Comparison of ENCODE assay signal across 21 mouse cellular contexts in the genomic region with DNA sequence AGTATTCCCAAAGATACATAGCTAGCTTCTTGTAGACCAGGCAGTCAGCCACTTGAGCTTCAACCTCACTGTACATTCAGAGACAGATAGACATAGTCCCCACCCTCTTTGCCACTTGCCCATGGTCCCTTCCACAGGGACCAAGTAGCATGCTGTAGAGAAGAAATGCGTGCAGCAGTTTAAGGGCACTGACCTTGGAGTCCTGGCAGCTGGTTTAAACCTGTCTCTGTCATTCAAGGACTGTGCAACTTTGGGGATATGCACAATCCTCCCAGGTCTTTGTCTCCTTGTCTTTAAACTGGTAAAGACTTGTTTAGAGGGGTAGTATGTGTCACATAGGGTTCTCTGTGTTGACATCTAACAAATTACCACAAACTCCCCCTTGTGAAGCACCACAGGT.
DNase-seq lines count a peak whose midpoint lies in the region; ATAC-seq lines count a peak whose summit lies in the region.
"Had no signal": no experiment of that assay in that cellular context is flagged by ENCODE, and none has a peak within 500 bp of the region (broad histone marks: within the 10 kb centered on the region; RNA-seq: fewer than 3 reads in every experiment).

No protein-coding gene starts in this region.

- H3K4me2 ChIP-seq in limb, embryonic 15.5 days = no peak overlapping the region
- no peak overlapping the region for H3K4me2 ChIP-seq in stomach, embryonic 16.5 days (ENCODE audit: low read depth, low read length)
- H3K4me2 ChIP-seq: embryonic facial prominence, embryonic 15.5 days; heart, embryonic 12.5 days; hindbrain, embryonic 12.5 days had no signal

- H3K4me3 ChIP-seq in limb, embryonic 15.5 days = no peak overlapping the region
- H3K4me3 ChIP-seq in limb, embryonic 10.5 days = no peak overlapping the region
- H3K4me3 ChIP-seq in stomach, embryonic 16.5 days (replicated peaks; ENCODE audit: low read length) = no peak overlapping the region
- H3K4me3 ChIP-seq: embryonic facial prominence, embryonic 15.5 days; erythroblast, embryonic 14.5 days; forebrain, embryonic 10.5 days; heart, adult 2 months; heart, embryonic 12.5 days; hindbrain, embryonic 12.5 days had no signal

- H3K27ac ChIP-seq in limb, embryonic 15.5 days = peak overlapping the region; percentile 8; the same call in 1 of the 2 replicates
- H3K27ac ChIP-seq in limb, embryonic 10.5 days = no peak overlapping the region
- H3K27ac ChIP-seq in stomach, embryonic 16.5 days (ENCODE audit: low read length) = peak overlapping the region; percentile 40; the same call in 1 of the 2 replicates
- H3K27ac ChIP-seq: embryonic facial prominence, embryonic 15.5 days; forebrain, embryonic 10.5 days; heart, adult 2 months; hindbrain, embryonic 12.5 days had no signal

- H3K9ac ChIP-seq in limb, embryonic 15.5 days = no peak overlapping the region
- H3K9ac ChIP-seq in stomach, embryonic 16.5 days (ENCODE audit: low read length) = no peak overlapping the region
- H3K9ac ChIP-seq: embryonic facial prominence, embryonic 15.5 days; heart, embryonic 12.5 days; hindbrain, embryonic 12.5 days had no signal

- no peaks in the 10 kb centered on the region for H3K9me3 ChIP-seq in limb, embryonic 15.5 days
- no peaks in the 10 kb centered on the region for H3K9me3 ChIP-seq in limb, embryonic 10.5 days (replicated peaks)
- no peaks in the 10 kb centered on the region for H3K9me3 ChIP-seq in stomach, embryonic 16.5 days (replicated peaks; ENCODE audit: control insufficient read depth, low read length)
- H3K9me3 ChIP-seq: embryonic facial prominence, embryonic 15.5 days; forebrain, embryonic 10.5 days; hindbrain, embryonic 12.5 days had no signal

- 75% methylated on average over 1 of the region's 1 CpGs for WGBS in limb, embryonic 15.5 days
- WGBS in limb, embryonic 10.5 days = 89% methylated on average over 1 of the region's 1 CpGs
- 79% methylated on average over 1 of the region's 1 CpGs for WGBS in stomach, embryonic 16.5 days

- intact Hi-C loops in left cerebral cortex, postnatal 4 days (cut with DNase I) = no loop called here

- H3K4me1 ChIP-seq in limb, embryonic 15.5 days = peaks cover 8% of the 10 kb centered on the region; the same call in 1 of the 2 replicates
- 0 out of 2 replicates have a peak, but pooled peaks cover 4% of the 10 kb centered on the region for H3K4me1 ChIP-seq in limb, embryonic 10.5 days
- peaks cover 33% of the 10 kb centered on the region for H3K4me1 ChIP-seq in stomach, embryonic 16.5 days (ENCODE audit: control insufficient read depth, insufficient read depth, low read length)
- H3K4me1 ChIP-seq: forebrain, embryonic 10.5 days; hindbrain, embryonic 12.5 days had no signal

- H3K36me3 ChIP-seq in limb, embryonic 15.5 days = no peaks in the 10 kb centered on the region
- H3K36me3 ChIP-seq in limb, embryonic 10.5 days = no peaks in the 10 kb centered on the region
- no peaks in the 10 kb centered on the region for H3K36me3 ChIP-seq in stomach, embryonic 16.5 days (ENCODE audit: control insufficient read depth, insufficient read depth, low read length)
- H3K36me3 ChIP-seq: embryonic facial prominence, embryonic 15.5 days; forebrain, embryonic 10.5 days; hindbrain, embryonic 12.5 days had no signal

- peak; percentile 36 for DNase-seq in heart, adult 11 months
- no peak for DNase-seq in heart, postnatal 4 days
- no peak for DNase-seq in limb, embryonic 10.5 days (ENCODE audit: low spot score)
- DNase-seq in R1 (ENCODE audit: low read depth, low spot score) = peak; percentile 10
- no peak for DNase-seq in left cerebral cortex, postnatal 4 days
- DNase-seq: cerebellum, adult 11 months; cerebellum, adult 8-10 months; cerebellum, postnatal 14 days; embryo, embryonic 11 days; heart, adult 2 months had no signal

- no peaks in the 10 kb centered on the region for H3K27me3 ChIP-seq in limb, embryonic 15.5 days
- H3K27me3 ChIP-seq in limb, embryonic 10.5 days (ENCODE audit: low read depth, poor library complexity, severe bottlenecking) = no peaks in the 10 kb centered on the region
- H3K27me3 ChIP-seq in stomach, embryonic 16.5 days (ENCODE audit: control insufficient read depth, insufficient read depth, low read length) = no peaks in the 10 kb centered on the region
- H3K27me3 ChIP-seq: CH12.LX; embryonic facial prominence, embryonic 15.5 days; heart, embryonic 12.5 days; hindbrain, embryonic 12.5 days had no signal

- ATAC-seq in limb, embryonic 15.5 days (ENCODE audit: insufficient number of reproducible peaks, low FRiP score, low TSS enrichment, low read depth) = no peak
- ATAC-seq in stomach, embryonic 16.5 days (ENCODE audit: insufficient read depth, low FRiP score) = no peak
- ATAC-seq: forebrain, embryonic 14.5 days; hindbrain, embryonic 16.5 days; inflammation-experienced regulatory T-cells, adult 6 months had no signal

Comparison
In these comparisons a context has a peak if more than half of its experiments do, and no peak if none do; other contexts are left out.
1. DNase-seq: peak in heart, adult 11 months (single experiment) and R1 (single experiment); none in heart, postnatal 4 days (single experiment), limb, embryonic 10.5 days (single experiment) and left cerebral cortex, postnatal 4 days (single experiment).